Mouse (Mus musculus) layer of hippocampus, postnatal 10 days (tissue): ENCODE data around the gene Gli1. TPM values are rescaled to one million over a fixed set of nuclear protein-coding genes. Genes with fewer than 3 reads are reported as not detected.
"Not testable (repeated sequence)": the region's sequence is repeated elsewhere in the genome, so short reads cannot be mapped to it uniquely, and the experiment has no call there.

ENCODE experiments used
- DNase-seq, 2 experiments: peaks; one replicate each; pipeline ENCODE4 v3.0.0; 2021; ENCODE audit warnings: low spot score in 2 of 2
- total RNA-seq, 2 experiments: library from RNA; stranded (reverse); gene quantifications; 2 replicates each; pipeline ENCODE4 v1.2.3; 2021

Gli1 gene
- total RNA-seq, 2 experiments from 2014 or later, result 1.7 to 3.1 TPM

GRCm38 (mm10) chr10:127323131-127323855, 18.5 kb downstream of the Gli1 start:
- no peak for DNase-seq

GRCm38 (mm10) chr10:127322669-127323068, 19.1 kb downstream of the Gli1 start:
- no peak for DNase-seq

GRCm38 (mm10) chr10:127322178-127322577, 19.6 kb downstream of the Gli1 start:
- no peak for DNase-seq

GRCm38 (mm10) chr10:127321621-127322020, 20.2 kb downstream of the Gli1 start, which contains the start of gene Arhgap9:
Gene Arhgap9, plus strand, starts transcription at chr10:127321964.
- DNase-seq, result no peak

GRCm38 (mm10) chr10:127319969-127320368, 21.8 kb downstream of the Gli1 start:
- no peak for DNase-seq

- DNase-seq, result no peak
Observed at GRCm38 (mm10) chr10:127318009-127318408, 23.8 kb downstream of the Gli1 start.

- DNase-seq, result no peak
Observed at GRCm38 (mm10) chr10:127317277-127317676, 24.5 kb downstream of the Gli1 start.

GRCm38 (mm10) chr10:127314950-127315349, 26.8 kb downstream of the Gli1 start:
- DNase-seq, result not testable (repeated sequence)

GRCm38 (mm10) chr10:127313516-127313915, 28.3 kb downstream of the Gli1 start:
- not testable (repeated sequence) for DNase-seq

- DNase-seq, result no peak
Observed at GRCm38 (mm10) chr10:127312858-127313257, 28.9 kb downstream of the Gli1 start.

- DNase-seq, result peak; percentile 85 to 87
Observed at GRCm38 (mm10) chr10:127312356-127312676, 29.5 kb downstream of the Gli1 start.

GRCm38 (mm10) chr10:127311476-127312355, 30.1 kb downstream of the Gli1 start, which contains the start of gene Mars:
Gene Mars, minus strand, starts transcription at chr10:127311786.
- peak; percentile 87 to 91 for DNase-seq

- no peak for DNase-seq
Observed at GRCm38 (mm10) chr10:127310523-127311475, 31.0 kb downstream of the Gli1 start.

GRCm38 (mm10) chr10:127309167-127309566, 32.6 kb downstream of the Gli1 start:
- DNase-seq, result not testable (repeated sequence)

- DNase-seq, result no peak
Observed at GRCm38 (mm10) chr10:127303136-127303535, 38.6 kb downstream of the Gli1 start.

- no peak for DNase-seq
Observed at GRCm38 (mm10) chr10:127300361-127300760, 41.4 kb downstream of the Gli1 start.

GRCm38 (mm10) chr10:127297015-127297871, 44.5 kb downstream of the Gli1 start:
- no peak for DNase-seq

- DNase-seq, result no peak
Observed at GRCm38 (mm10) chr10:127295986-127296794, 45.6 kb downstream of the Gli1 start.

GRCm38 (mm10) chr10:127294895-127295510, 46.8 kb downstream of the Gli1 start:
- DNase-seq, result no peak
